Mouse (Mus musculus) heart, embryonic 13.5 days (tissue): Measurements from ENCODE around the gene Trpt1. TPM values are rescaled to one million over a fixed set of nuclear protein-coding genes. Genes with fewer than 3 reads are reported as not detected.

Source experiments
- ATAC-seq: fragments of 200-750 bp; cut with Nextera tagmentation; 2 replicates; pipeline ENCODE4 v1.8.0; 2017; ENCODE audit warnings: moderate TSS enrichment; ENCODE audit not compliant: insufficient number of reproducible peaks, low FRiP score, low TSS enrichment; ENCODE audit errors: extremely low read depth
- H3K27ac ChIP-seq: fragments of 300-500 bp; sonication (generic); replicated peaks from 2 replicates; pipeline ENCODE4 v1.5.1; 2015; ENCODE audit warnings: moderate library complexity, mild to moderate bottlenecking, inconsistent platforms
- H3K27me3 ChIP-seq: fragments of 300-500 bp; sonication (generic); replicated peaks from 2 replicates; pipeline ENCODE4 v1.6.1; 2015; ENCODE audit warnings: mild to moderate bottlenecking, inconsistent platforms
- H3K36me3 ChIP-seq: fragments of 300-500 bp; sonication (generic); 2 replicates; pipeline ENCODE4 v1.6.1; 2015; ENCODE audit warnings: mild to moderate bottlenecking, inconsistent platforms
- H3K4me1 ChIP-seq: fragments of 300-500 bp; sonication (generic); 2 replicates; pipeline ENCODE4 v1.6.1; 2015; ENCODE audit warnings: inconsistent platforms
- H3K4me2 ChIP-seq: fragments of 300-500 bp; sonication (generic); 2 replicates; pipeline ENCODE4 v1.6.1; 2015; ENCODE audit warnings: inconsistent platforms, mild to moderate bottlenecking, moderate library complexity
- H3K4me3 ChIP-seq: fragments of 300-500 bp; sonication (generic); 2 replicates; pipeline ENCODE4 v1.5.1; 2015; ENCODE audit warnings: moderate library complexity, mild to moderate bottlenecking, inconsistent platforms
- H3K9ac ChIP-seq: fragments of 300-500 bp; sonication (generic); 2 replicates; pipeline ENCODE4 v1.6.1; 2015; ENCODE audit warnings: inconsistent platforms, mild to moderate bottlenecking, moderate library complexity
- H3K9me3 ChIP-seq: fragments of 300-500 bp; sonication (generic); 2 replicates; pipeline ENCODE4 v1.6.1; 2016; ENCODE audit warnings: inconsistent platforms
- WGBS: fragments of 180-500 bp; shearing (Covaris S2); methylation state at CpG from one replicate; pipeline ENCODE4 v1.1.7; 2015; ENCODE audit warnings: mixed read lengths; 5-methylcytosine and 5-hydroxymethylcytosine counted together
- polyA plus RNA-seq: library from polyadenylated mRNA; unstranded; fragments of >200 nt; fragmentation: Nextera tagmentation; extraction: Ambion mirVana; gene quantifications from 2 replicates; pipeline ENCODE4 v1.2.1, GENCODE M21; 2015

Trpt1 gene
- 15.8 and 16.6 TPM in 2 replicates for polyA plus RNA-seq

GRCm38 (mm10) chr19:6996006-6996405 is at the start of gene Trpt1, which contains the start of gene Nudt22:
TSS of gene Trpt1 (plus strand) at chr19:6996131.
TSS of gene Nudt22 (minus strand) at chr19:6996117.
- Histone ChIP-seq H3K27me3 (no peaks in the 10 kb centered on the region), H3K4me1 (peaks cover 43% of the 10 kb centered on the region), H3K4me2 (peak within 1 kb of the TSS; percentile 89), H3K36me3 (peaks cover 26% of the 10 kb centered on the region), H3K9me3 (no peaks in the 10 kb centered on the region), H3K27ac (peak within 1 kb of the TSS; percentile 88), H3K9ac (peak within 1 kb of the TSS; percentile 92), H3K4me3 (peak within 1 kb of the TSS; percentile 71)
- ATAC-seq, result peak; percentile 56; the same call in 1 of the 2 replicates
- 1% methylated on average over 24 of the region's 24 CpGs for WGBS

GRCm38 (mm10) chr19:6947742-6948141 is 48.2 kb upstream of the Trpt1 start:
- Histone ChIP-seq H3K4me3 (no peak overlapping the region), H3K36me3 (peaks cover 30% of the 10 kb centered on the region), H3K9me3 (no peaks in the 10 kb centered on the region), H3K9ac (no peak overlapping the region), H3K27ac (no peak overlapping the region), H3K4me1 (peaks cover 25% of the 10 kb centered on the region), H3K27me3 (no peaks in the 10 kb centered on the region), H3K4me2 (no peak overlapping the region)
- no peak for ATAC-seq
- WGBS, result 43% methylated on average over 4 of the region's 4 CpGs

GRCm38 (mm10) chr19:6948186-6948585 is 47.7 kb upstream of the Trpt1 start:
- ATAC-seq, result no peak
- WGBS, result 78% methylated on average over 4 of the region's 4 CpGs
- Histone ChIP-seq H3K9ac (no peak overlapping the region), H3K4me2 (no peak overlapping the region), H3K36me3 (peaks cover 30% of the 10 kb centered on the region), H3K4me3 (no peak overlapping the region), H3K4me1 (peaks cover 25% of the 10 kb centered on the region), H3K27me3 (no peaks in the 10 kb centered on the region), H3K27ac (no peak overlapping the region), H3K9me3 (no peaks in the 10 kb centered on the region)

- ATAC-seq, result no peak
- 88% methylated on average over 5 of the region's 5 CpGs for WGBS
- Histone ChIP-seq H3K9me3 (no peaks in the 10 kb centered on the region), H3K4me2 (no peak overlapping the region), H3K9ac (peak overlapping the region; percentile 86), H3K27ac (no peak overlapping the region), H3K27me3 (no peaks in the 10 kb centered on the region), H3K4me1 (peaks cover 30% of the 10 kb centered on the region), H3K4me3 (no peak overlapping the region), H3K36me3 (peaks cover 37% of the 10 kb centered on the region)
Measured at GRCm38 (mm10) chr19:6949532-6949931, 46.4 kb upstream of the Trpt1 start.

GRCm38 (mm10) chr19:6949951-6950350 is 46.0 kb upstream of the Trpt1 start:
- Histone ChIP-seq H3K27me3 (no peaks in the 10 kb centered on the region), H3K9ac (peak overlapping the region; percentile 86), H3K27ac (peak overlapping the region; percentile 97), H3K9me3 (no peaks in the 10 kb centered on the region), H3K4me2 (peak overlapping the region; percentile 91), H3K4me3 (peak overlapping the region; percentile 63), H3K4me1 (peaks cover 34% of the 10 kb centered on the region), H3K36me3 (peaks cover 37% of the 10 kb centered on the region)
- 60% methylated on average over 5 of the region's 5 CpGs for WGBS
- ATAC-seq, result no peak

GRCm38 (mm10) chr19:6950613-6951153 is 45.2 kb upstream of the Trpt1 start:
- Histone ChIP-seq H3K9me3 (no peaks in the 10 kb centered on the region), H3K4me3 (peak overlapping the region; percentile 63), H3K9ac (peak overlapping the region; percentile 86), H3K27ac (peak overlapping the region; percentile 97), H3K27me3 (no peaks in the 10 kb centered on the region), H3K36me3 (peaks cover 37% of the 10 kb centered on the region), H3K4me1 (peaks cover 41% of the 10 kb centered on the region), H3K4me2 (peak overlapping the region; percentile 91)
- no peak for ATAC-seq
- 1% methylated on average over 28 of the region's 28 CpGs for WGBS

- peaks cover 38% of the 10 kb centered on the region for H3K36me3 ChIP-seq
- H3K4me1 ChIP-seq, result peaks cover 46% of the 10 kb centered on the region
- peak overlapping the region; percentile 91 for H3K4me2 ChIP-seq
- no peaks in the 10 kb centered on the region for H3K27me3 ChIP-seq
- 0% methylated on average over 35 of the region's 35 CpGs for WGBS
- no peaks in the 10 kb centered on the region for H3K9me3 ChIP-seq
- H3K9ac ChIP-seq, result peak overlapping the region; percentile 86
- H3K4me3 ChIP-seq, result peak overlapping the region; percentile 63
- ATAC-seq, result peak; percentile 52
- H3K27ac ChIP-seq, result peak overlapping the region; percentile 97
Measured at GRCm38 (mm10) chr19:6951381-6951968, 44.5 kb upstream of the Trpt1 start.

GRCm38 (mm10) chr19:6951994-6952711 is 43.8 kb upstream of the Trpt1 start:
- Histone ChIP-seq H3K27ac (peak overlapping the region; percentile 97), H3K36me3 (peaks cover 39% of the 10 kb centered on the region), H3K9ac (peak overlapping the region; percentile 86), H3K4me1 (peaks cover 46% of the 10 kb centered on the region), H3K4me2 (peak overlapping the region; percentile 91), H3K9me3 (no peaks in the 10 kb centered on the region), H3K27me3 (no peaks in the 10 kb centered on the region), H3K4me3 (peak overlapping the region; percentile 63)
- peak; percentile 35; the same call in 1 of the 2 replicates for ATAC-seq
- 1% methylated on average over 31 of the region's 31 CpGs for WGBS

GRCm38 (mm10) chr19:6952712-6953037 is 43.3 kb upstream of the Trpt1 start:
- Histone ChIP-seq H3K4me2 (peak overlapping the region; percentile 91), H3K36me3 (peaks cover 43% of the 10 kb centered on the region), H3K4me1 (peaks cover 46% of the 10 kb centered on the region), H3K27ac (peak overlapping the region; percentile 97), H3K9ac (peak overlapping the region; percentile 86), H3K4me3 (peak overlapping the region; percentile 63), H3K9me3 (no peaks in the 10 kb centered on the region), H3K27me3 (no peaks in the 10 kb centered on the region)
- no peak for ATAC-seq
- 4% methylated on average over 3 of the region's 3 CpGs for WGBS

- Histone ChIP-seq H3K4me2 (no peak overlapping the region), H3K4me3 (no peak overlapping the region), H3K9me3 (no peaks in the 10 kb centered on the region), H3K27me3 (no peaks in the 10 kb centered on the region), H3K4me1 (peaks cover 46% of the 10 kb centered on the region), H3K27ac (no peak overlapping the region), H3K36me3 (peaks cover 53% of the 10 kb centered on the region), H3K9ac (peak overlapping the region; percentile 17; the same call in 1 of the 2 replicates)
- no peak for ATAC-seq
- WGBS, result 54% methylated on average over 9 of the region's 9 CpGs
Measured at GRCm38 (mm10) chr19:6954046-6954445, 41.9 kb upstream of the Trpt1 start.

GRCm38 (mm10) chr19:6955424-6955823 is 40.5 kb upstream of the Trpt1 start:
- 44% methylated on average over 7 of the region's 7 CpGs for WGBS
- Histone ChIP-seq H3K4me3 (no peak overlapping the region), H3K4me2 (peak overlapping the region; percentile 11; the same call in 1 of the 2 replicates), H3K27me3 (no peaks in the 10 kb centered on the region), H3K9me3 (no peaks in the 10 kb centered on the region), H3K9ac (peak overlapping the region; percentile 17), H3K4me1 (peaks cover 37% of the 10 kb centered on the region), H3K36me3 (peaks cover 67% of the 10 kb centered on the region), H3K27ac (peak overlapping the region; percentile 24; the same call in 1 of the 2 replicates)
- no peak for ATAC-seq
